9 mouse cellular contexts compared by ENCODE assay signal in the genomic region with DNA sequence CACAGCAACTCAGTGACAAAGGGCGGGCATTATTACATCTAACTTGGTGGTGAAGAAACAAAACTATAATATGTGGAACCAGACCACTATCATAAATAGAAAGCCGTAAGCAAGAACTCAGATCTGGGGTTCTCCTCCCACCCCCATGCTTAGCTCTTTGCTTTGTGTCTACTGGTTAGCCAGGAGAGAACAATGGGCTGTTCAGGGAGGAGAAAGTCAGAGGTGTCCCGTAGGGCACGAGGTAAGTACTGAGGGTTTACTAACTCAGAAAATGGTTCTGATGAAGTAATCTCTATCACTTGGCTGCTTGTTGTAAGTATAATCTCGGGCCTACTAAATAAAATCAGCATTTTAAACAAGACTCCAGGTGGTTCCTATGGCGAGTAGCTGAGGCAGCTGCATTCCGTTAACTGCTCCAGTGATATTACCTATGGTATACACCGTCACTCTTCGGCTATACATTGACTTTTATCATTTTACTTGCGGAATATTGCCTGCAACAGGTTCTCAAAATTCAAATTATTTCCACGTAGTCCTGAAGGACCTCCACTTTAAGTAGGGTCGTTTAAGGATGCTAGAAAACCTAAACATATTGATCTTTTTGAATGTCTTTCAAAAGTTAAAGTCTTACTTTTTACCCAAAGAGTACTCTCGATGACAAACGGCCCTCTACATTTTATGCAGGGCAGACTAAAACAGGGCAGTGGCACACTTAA. TPM values are rescaled to one million over a fixed set of nuclear protein-coding genes. Genes with fewer than 3 reads are reported as not detected.
DNase-seq lines count a peak whose midpoint lies in the region; ATAC-seq and TF ChIP-seq lines count a peak whose summit lies in the region.
"Had no signal": no experiment of that assay in that cellular context is flagged by ENCODE, and none has a peak within 500 bp of the region (broad histone marks: within the 10 kb centered on the region; RNA-seq: fewer than 3 reads in every experiment).

No protein-coding gene starts in this region.

- peak overlapping the region; percentile 70 for H3K9ac ChIP-seq in forebrain, embryonic 11.5 days (ENCODE audit: low read length)
- H3K9ac ChIP-seq in liver, embryonic 14.5 days (replicated peaks) = peak overlapping the region; percentile 61

- no peak for TF ChIP-seq EP300 in liver, embryonic 14.5 days (IDR thresholded peaks at IDR 0.05; ENCODE audit: low read depth)

- no peaks in the 10 kb centered on the region for H3K9me3 ChIP-seq in heart, embryonic 10.5 days
- H3K9me3 ChIP-seq in E14TG2a.4 (ENCODE audit: low read length) = no peaks in the 10 kb centered on the region
- H3K9me3 ChIP-seq in forebrain, embryonic 11.5 days (ENCODE audit: control insufficient read depth, low read length) = no peaks in the 10 kb centered on the region
- no peaks in the 10 kb centered on the region for H3K9me3 ChIP-seq in liver, embryonic 14.5 days (ENCODE audit: control insufficient read depth, low read length)

- H3K36me3 ChIP-seq in heart, embryonic 10.5 days = peaks cover 15% of the 10 kb centered on the region; the same call in 1 of the 2 replicates
- peaks cover 32% of the 10 kb centered on the region for H3K36me3 ChIP-seq in E14TG2a.4 (ENCODE audit: insufficient read depth, low read length)
- H3K36me3 ChIP-seq in forebrain, embryonic 11.5 days (ENCODE audit: control insufficient read depth, insufficient read depth, low read length) = no peaks in the 10 kb centered on the region
- peaks cover 6% of the 10 kb centered on the region; the same call in 1 of the 2 replicates for H3K36me3 ChIP-seq in liver, embryonic 14.5 days (replicated peaks; ENCODE audit: control insufficient read depth, insufficient read depth, low read depth)

- DNase-seq in heart, embryonic 10.5 days (ENCODE audit: low spot score) = no peak
- no peak for DNase-seq in heart, postnatal 36 days
- no peak for DNase-seq in forebrain, embryonic 11.5 days (ENCODE audit: low spot score)
- DNase-seq in liver, embryonic 14.5 days (ENCODE audit: low read depth in 3 of 3, low spot score in 3 of 3) = no peak
- no peak for DNase-seq in right cerebral cortex, postnatal 36 days (ENCODE audit: low spot score in 2 of 2)
- DNase-seq in urinary bladder, postnatal 4 days (ENCODE audit: low spot score in 2 of 2) = no peak
- DNase-seq in spleen, adult 18-20 months = no peak

- 56% methylated on average over 14 of the region's 14 CpGs for whole genome bisulfite sequencing in heart, embryonic 10.5 days
- WGBS in forebrain, embryonic 11.5 days = 35% methylated on average over 14 of the region's 14 CpGs
- 61% methylated on average over 14 of the region's 14 CpGs for WGBS in liver, embryonic 14.5 days (ENCODE audit: insufficient replicate concordance)

- no peaks in the 10 kb centered on the region for H3K27me3 ChIP-seq in heart, embryonic 10.5 days (ENCODE audit: insufficient read depth, poor library complexity, severe bottlenecking)
- H3K27me3 ChIP-seq in E14TG2a.4 (ENCODE audit: insufficient read depth, low read length) = no peaks in the 10 kb centered on the region
- no peaks in the 10 kb centered on the region for H3K27me3 ChIP-seq in forebrain, embryonic 11.5 days (ENCODE audit: control insufficient read depth, insufficient read depth, low read length)
- no peaks in the 10 kb centered on the region for H3K27me3 ChIP-seq in liver, embryonic 14.5 days (ENCODE audit: control insufficient read depth, insufficient read depth, low read length)
- H3K27me3 ChIP-seq: Patski had no signal

- peak overlapping the region; percentile 97 for H3K4me3 ChIP-seq in heart, embryonic 10.5 days
- H3K4me3 ChIP-seq in E14TG2a.4 (replicated peaks; ENCODE audit: low read length) = peak overlapping the region; percentile 84
- peak overlapping the region; percentile 94 for H3K4me3 ChIP-seq in forebrain, embryonic 11.5 days (ENCODE audit: low read depth, low read length)
- H3K4me3 ChIP-seq in liver, embryonic 14.5 days (ENCODE audit: insufficient read depth in 1 of 2, low read depth in 2 of 2, low read length in 2 of 2) = peak overlapping the region; percentile 77 to 91

- H3K4me1 ChIP-seq in heart, embryonic 10.5 days = peaks cover 16% of the 10 kb centered on the region
- peaks cover 30% of the 10 kb centered on the region for H3K4me1 ChIP-seq in E14TG2a.4 (replicated peaks; ENCODE audit: low read depth, low read length)
- H3K4me1 ChIP-seq in forebrain, embryonic 11.5 days (replicated peaks; ENCODE audit: control insufficient read depth, insufficient read depth, low read length) = peaks cover 8% of the 10 kb centered on the region
- H3K4me1 ChIP-seq in liver, embryonic 14.5 days (replicated peaks; ENCODE audit: control insufficient read depth in 2 of 2, insufficient read depth in 2 of 2, low read length in 1 of 2) = peaks cover 5 to 6% of the 10 kb centered on the region in 2 experiments

- intact Hi-C loops in heart, postnatal 36 days (cut with DNase I) = loop anchor here (10.0 kb wide), 1 partner anchor 222 kb away; a partner anchor contains a TSS

- no peak for TF ChIP-seq CTCF in E14TG2a.4 (conservative IDR thresholded peaks at IDR 0.05; ENCODE audit: low read length)
- TF ChIP-seq CTCF in liver, embryonic 14.5 days (IDR thresholded peaks at IDR 0.05; ENCODE audit: low read depth) = no peak

- peak overlapping the region; percentile 50 for H3K4me2 ChIP-seq in forebrain, embryonic 11.5 days (ENCODE audit: low read depth, low read length, severe bottlenecking)
- peak overlapping the region; percentile 91 for H3K4me2 ChIP-seq in liver, embryonic 14.5 days (ENCODE audit: low read depth)

- peak overlapping the region; percentile 100 for H3K27ac ChIP-seq in heart, embryonic 10.5 days
- H3K27ac ChIP-seq in forebrain, embryonic 11.5 days (ENCODE audit: low read depth, low read length) = peak overlapping the region; percentile 99
- peak overlapping the region; percentile 66 for H3K27ac ChIP-seq in liver, embryonic 14.5 days

- no peak for ATAC-seq in forebrain, embryonic 11.5 days (replicated peaks; ENCODE audit: low FRiP score)
- ATAC-seq in liver, embryonic 14.5 days (ENCODE audit: insufficient read depth) = no peak

RNA-seq across cellular contexts. Expression of a gene that starts 0.9 kb away (rescaled TPM):
- 461 and 523 TPM in 2 replicates for polyA plus RNA-seq in heart, embryonic 10.5 days (2016; fragmentation: Nextera tagmentation; extraction: Ambion mirVana)
- total RNA-seq in heart, postnatal 36 days (2021) = 100 to 1,000 TPM; 372 to 402 TPM
- 621 and 646 TPM in 2 replicates for polyA plus RNA-seq in forebrain, embryonic 11.5 days (2014; fragmentation: Nextera tagmentation; extraction: Ambion mirVana)
- 104 and 112 TPM in 2 replicates for polyA plus RNA-seq in liver, embryonic 14.5 days (2012; rRNA removed)
- 246 and 266 TPM in 2 replicates for polyA plus RNA-seq in liver, embryonic 14.5 days (2014; fragmentation: Nextera tagmentation; extraction: Ambion mirVana)

RNA-seq across cellular contexts. Expression of a gene that starts 13.3 kb away (rescaled TPM):
- polyA plus RNA-seq in heart, embryonic 10.5 days (2016; fragmentation: Nextera tagmentation; extraction: Ambion mirVana) = 66.2 and 67.0 TPM in 2 replicates
- total RNA-seq in heart, postnatal 36 days (2021) = 10 to 100 TPM; 50.4 to 56.9 TPM
- polyA plus RNA-seq in forebrain, embryonic 11.5 days (2014; fragmentation: Nextera tagmentation; extraction: Ambion mirVana) = 86.3 and 99.7 TPM in 2 replicates
- polyA plus RNA-seq in liver, embryonic 14.5 days (2012; rRNA removed) = 10.3 and 16.5 TPM in 2 replicates
- polyA plus RNA-seq in liver, embryonic 14.5 days (2014; fragmentation: Nextera tagmentation; extraction: Ambion mirVana) = 22.3 and 23.8 TPM in 2 replicates

RNA-seq across cellular contexts. Expression of a gene that starts 48.4 kb away (rescaled TPM):
- 17.3 and 31.0 TPM in 2 replicates for polyA plus RNA-seq in heart, embryonic 10.5 days (2016; fragmentation: Nextera tagmentation; extraction: Ambion mirVana)
- total RNA-seq in heart, postnatal 36 days (2021) = 10 to 100 TPM; 16.3 to 17.6 TPM
- 3.6 and 3.8 TPM in 2 replicates for polyA plus RNA-seq in forebrain, embryonic 11.5 days (2014; fragmentation: Nextera tagmentation; extraction: Ambion mirVana)
- 1.5 and 2.2 TPM in 2 replicates for polyA plus RNA-seq in liver, embryonic 14.5 days (2012; rRNA removed)
- 4.9 and 5.7 TPM in 2 replicates for polyA plus RNA-seq in liver, embryonic 14.5 days (2014; fragmentation: Nextera tagmentation; extraction: Ambion mirVana)
